Mouse (Mus musculus): Measurements from ENCODE around the gene Chodl. TPM values are rescaled to one million over a fixed set of nuclear protein-coding genes. Genes with fewer than 3 reads are reported as not detected.

Gene Chodl
- polyA plus RNA-seq (2014; fragmentation: Nextera tagmentation; extraction: Ambion mirVana) = 16.0 and 19.7 TPM in 2 replicates

GRCm38 (mm10) chr16:78930382-78931286 is at the start of gene Chodl:
Gene Chodl (plus strand): TSS chr16:78930948.
- 11% methylated on average over 19 of the region's 19 CpGs for WGBS

GRCm38 (mm10) chr16:78922644-78923043 is 8.1 kb upstream of the Chodl start:
- H3K4me2 ChIP-seq (ENCODE audit: low read depth) = no peak overlapping the region
- H3K27ac ChIP-seq (ENCODE audit: low read depth, low read length) = no peak overlapping the region
- 74% methylated on average over 5 of the region's 5 CpGs for WGBS
- no peaks in the 10 kb centered on the region for H3K9me3 ChIP-seq (ENCODE audit: control insufficient read depth, low read length)
- ATAC-seq (ENCODE audit: insufficient read depth, low FRiP score, low TSS enrichment) (no peak), DNase-seq (ENCODE audit: low spot score) (no peak)
- no peak overlapping the region for H3K9ac ChIP-seq (ENCODE audit: low read length)
- H3K4me3 ChIP-seq (ENCODE audit: low read depth, low read length) = no peak overlapping the region
- H3K27me3 ChIP-seq (ENCODE audit: control insufficient read depth, insufficient read depth, low read length) = no peaks in the 10 kb centered on the region
- H3K36me3 ChIP-seq (ENCODE audit: control insufficient read depth, insufficient read depth, low read length) = no peaks in the 10 kb centered on the region
- no peaks in the 10 kb centered on the region for H3K4me1 ChIP-seq (ENCODE audit: control insufficient read depth, insufficient read depth, low read length)

More at GRCm38 (mm10) chr16:78930382-78931286, at the start of gene Chodl:
- no peaks in the 10 kb centered on the region for H3K9me3 ChIP-seq (ENCODE audit: control insufficient read depth, low read length)
- no peaks in the 10 kb centered on the region for H3K4me1 ChIP-seq (ENCODE audit: control insufficient read depth, insufficient read depth, low read length)
- H3K27me3 ChIP-seq (ENCODE audit: control insufficient read depth, insufficient read depth, low read length) = 0 out of 2 replicates have a peak, but pooled peaks cover 2% of the 10 kb centered on the region
- ATAC-seq (ENCODE audit: insufficient read depth, low FRiP score, low TSS enrichment) = peak; percentile 74
- H3K4me2 ChIP-seq (ENCODE audit: low read depth) = peak within 1 kb of the TSS; percentile 71
- H3K27ac ChIP-seq (ENCODE audit: low read depth, low read length) = no peak within 1 kb of the TSS
- H3K9ac ChIP-seq (ENCODE audit: low read length) = peak within 1 kb of the TSS; percentile 45
- DNase-seq (ENCODE audit: low spot score) = peak; percentile 56
- H3K36me3 ChIP-seq (ENCODE audit: control insufficient read depth, insufficient read depth, low read length) = no peaks in the 10 kb centered on the region
- peak within 1 kb of the TSS; percentile 43 for H3K4me3 ChIP-seq (ENCODE audit: low read depth, low read length)

DNA sequence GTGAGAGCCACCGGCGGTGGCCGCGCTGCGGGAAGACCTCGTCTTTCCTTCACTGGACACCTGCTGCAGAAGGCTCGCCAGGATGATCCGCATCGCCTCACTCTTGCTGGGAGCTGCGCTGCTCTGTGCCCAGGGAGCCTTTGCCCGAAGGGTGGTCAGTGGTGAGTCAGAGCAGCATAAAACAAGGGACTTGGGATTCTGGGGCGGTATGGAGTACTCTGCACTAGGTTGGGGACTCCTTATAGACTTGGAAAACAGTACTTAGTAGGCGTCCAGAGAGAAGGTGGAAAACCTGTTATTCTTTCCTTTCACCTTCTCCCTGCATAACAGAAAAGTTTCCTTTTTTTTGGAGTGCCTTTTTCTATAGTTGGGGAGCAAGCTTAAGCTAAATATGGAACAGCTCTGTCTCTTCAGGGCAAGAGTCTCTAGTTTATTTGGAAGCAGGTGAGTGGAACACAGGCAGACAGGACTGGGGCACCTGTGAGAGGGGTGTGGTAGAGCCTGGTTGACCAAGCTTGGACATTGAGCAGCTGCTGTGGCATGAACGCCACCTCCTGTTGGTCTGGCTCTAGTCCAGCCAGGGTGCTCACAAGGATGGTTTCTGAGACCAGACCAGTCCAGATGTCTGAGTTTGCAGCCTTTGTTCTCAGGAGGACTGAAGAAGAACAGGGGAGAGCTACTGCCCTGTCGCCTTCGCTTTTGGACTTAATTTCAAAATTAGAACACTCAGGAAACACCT is 708 bp downstream of the Chodl start:
- peak overlapping the region; percentile 45 for H3K9ac ChIP-seq (ENCODE audit: low read length)
- 0 out of 2 replicates have a peak, but pooled peaks cover 2% of the 10 kb centered on the region for H3K27me3 ChIP-seq (ENCODE audit: control insufficient read depth, insufficient read depth, low read length)
- H3K4me2 ChIP-seq (ENCODE audit: low read depth) = peak overlapping the region; percentile 71
- ATAC-seq (ENCODE audit: insufficient read depth, low FRiP score, low TSS enrichment) (no peak; the same call in 1 of the 2 replicates), DNase-seq (ENCODE audit: low spot score) (peak; percentile 13)
- no peaks in the 10 kb centered on the region for H3K4me1 ChIP-seq (ENCODE audit: control insufficient read depth, insufficient read depth, low read length)
- no peaks in the 10 kb centered on the region for H3K36me3 ChIP-seq (ENCODE audit: control insufficient read depth, insufficient read depth, low read length)
- H3K27ac ChIP-seq (ENCODE audit: low read depth, low read length) = no peak overlapping the region
- 12% methylated on average over 16 of the region's 16 CpGs for WGBS
- H3K4me3 ChIP-seq (ENCODE audit: low read depth, low read length) = peak overlapping the region; percentile 43
- no peaks in the 10 kb centered on the region for H3K9me3 ChIP-seq (ENCODE audit: control insufficient read depth, low read length)

- Histone ChIP-seq H3K4me2 (ENCODE audit: low read depth) (no peak overlapping the region), H3K9me3 (ENCODE audit: control insufficient read depth, low read length) (no peaks in the 10 kb centered on the region), H3K36me3 (ENCODE audit: control insufficient read depth, insufficient read depth, low read length) (no peaks in the 10 kb centered on the region), H3K4me1 (ENCODE audit: control insufficient read depth, insufficient read depth, low read length) (no peaks in the 10 kb centered on the region), H3K9ac (ENCODE audit: low read length) (no peak overlapping the region), H3K4me3 (ENCODE audit: low read depth, low read length) (no peak overlapping the region), H3K27me3 (ENCODE audit: control insufficient read depth, insufficient read depth, low read length) (0 out of 2 replicates have a peak, but pooled peaks cover 2% of the 10 kb centered on the region), H3K27ac (ENCODE audit: low read depth, low read length) (no peak overlapping the region)
- ATAC-seq (ENCODE audit: insufficient read depth, low FRiP score, low TSS enrichment) (no peak), DNase-seq (ENCODE audit: low spot score) (no peak)
- whole genome bisulfite sequencing = 81% methylated on average over 2 of the region's 2 CpGs
Measured at GRCm38 (mm10) chr16:78934298-78934697, 3.5 kb downstream of the Chodl start.

DNA sequence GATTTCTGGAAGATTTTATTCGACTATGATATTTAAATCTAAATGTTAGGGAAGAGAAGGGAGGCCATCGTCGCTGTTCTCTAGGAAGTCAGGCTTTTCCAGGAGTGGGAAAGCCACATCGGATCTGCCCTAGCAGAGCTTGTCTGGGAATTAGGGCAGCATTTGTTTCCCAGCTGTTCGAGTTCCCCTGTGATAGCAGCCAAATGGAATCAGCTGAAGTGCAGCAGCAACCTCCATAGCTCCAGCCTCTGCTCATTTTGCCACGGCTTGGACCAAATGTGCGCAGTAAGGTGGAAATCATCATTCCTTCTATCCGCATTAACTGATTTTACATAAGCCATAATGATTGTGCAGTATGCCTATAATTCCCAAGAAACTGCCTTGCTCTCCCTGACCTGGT is 7.0 kb downstream of the Chodl start:
- H3K9me3 ChIP-seq (ENCODE audit: control insufficient read depth, low read length) = no peaks in the 10 kb centered on the region
- H3K4me3 ChIP-seq (ENCODE audit: low read depth, low read length) = no peak overlapping the region
- H3K36me3 ChIP-seq (ENCODE audit: control insufficient read depth, insufficient read depth, low read length) = no peaks in the 10 kb centered on the region
- 70% methylated on average over 8 of the region's 8 CpGs for WGBS
- no peak overlapping the region for H3K4me2 ChIP-seq (ENCODE audit: low read depth)
- no peak overlapping the region for H3K27ac ChIP-seq (ENCODE audit: low read depth, low read length)
- no peaks in the 10 kb centered on the region for H3K27me3 ChIP-seq (ENCODE audit: control insufficient read depth, insufficient read depth, low read length)
- H3K4me1 ChIP-seq (ENCODE audit: control insufficient read depth, insufficient read depth, low read length) = no peaks in the 10 kb centered on the region
- no peak for DNase-seq (ENCODE audit: low spot score)
- H3K9ac ChIP-seq (ENCODE audit: low read length) = no peak overlapping the region
- no peak for ATAC-seq (ENCODE audit: insufficient read depth, low FRiP score, low TSS enrichment)

GRCm38 (mm10) chr16:78950359-78950758 is 19.6 kb downstream of the Chodl start:
- H3K4me3 ChIP-seq (ENCODE audit: low read depth, low read length) = no peak overlapping the region
- ATAC-seq (ENCODE audit: insufficient read depth, low FRiP score, low TSS enrichment) = no peak
- H3K4me1 ChIP-seq (ENCODE audit: control insufficient read depth, insufficient read depth, low read length) = no peaks in the 10 kb centered on the region
- DNase-seq (ENCODE audit: low spot score) = no peak
- H3K4me2 ChIP-seq (ENCODE audit: low read depth) = no peak overlapping the region
- no peaks in the 10 kb centered on the region for H3K9me3 ChIP-seq (ENCODE audit: control insufficient read depth, low read length)
- WGBS = 88% methylated on average over 4 of the region's 4 CpGs
- H3K36me3 ChIP-seq (ENCODE audit: control insufficient read depth, insufficient read depth, low read length) = no peaks in the 10 kb centered on the region
- H3K9ac ChIP-seq (ENCODE audit: low read length) = no peak overlapping the region
- no peaks in the 10 kb centered on the region for H3K27me3 ChIP-seq (ENCODE audit: control insufficient read depth, insufficient read depth, low read length)
- H3K27ac ChIP-seq (ENCODE audit: low read depth, low read length) = no peak overlapping the region

GRCm38 (mm10) chr16:78957434-78957833 is 26.7 kb downstream of the Chodl start:
- WGBS = 70% methylated on average over 2 of the region's 2 CpGs
- Histone ChIP-seq H3K4me2 (ENCODE audit: low read depth) (no peak overlapping the region), H3K4me3 (ENCODE audit: low read depth, low read length) (no peak overlapping the region), H3K4me1 (ENCODE audit: control insufficient read depth, insufficient read depth, low read length) (no peaks in the 10 kb centered on the region), H3K9ac (ENCODE audit: low read length) (no peak overlapping the region), H3K27ac (ENCODE audit: low read depth, low read length) (no peak overlapping the region), H3K27me3 (ENCODE audit: control insufficient read depth, insufficient read depth, low read length) (no peaks in the 10 kb centered on the region), H3K36me3 (ENCODE audit: control insufficient read depth, insufficient read depth, low read length) (no peaks in the 10 kb centered on the region), H3K9me3 (ENCODE audit: control insufficient read depth, low read length) (no peaks in the 10 kb centered on the region)
- ATAC-seq (ENCODE audit: insufficient read depth, low FRiP score, low TSS enrichment) (no peak), DNase-seq (ENCODE audit: low spot score) (no peak)

DNA sequence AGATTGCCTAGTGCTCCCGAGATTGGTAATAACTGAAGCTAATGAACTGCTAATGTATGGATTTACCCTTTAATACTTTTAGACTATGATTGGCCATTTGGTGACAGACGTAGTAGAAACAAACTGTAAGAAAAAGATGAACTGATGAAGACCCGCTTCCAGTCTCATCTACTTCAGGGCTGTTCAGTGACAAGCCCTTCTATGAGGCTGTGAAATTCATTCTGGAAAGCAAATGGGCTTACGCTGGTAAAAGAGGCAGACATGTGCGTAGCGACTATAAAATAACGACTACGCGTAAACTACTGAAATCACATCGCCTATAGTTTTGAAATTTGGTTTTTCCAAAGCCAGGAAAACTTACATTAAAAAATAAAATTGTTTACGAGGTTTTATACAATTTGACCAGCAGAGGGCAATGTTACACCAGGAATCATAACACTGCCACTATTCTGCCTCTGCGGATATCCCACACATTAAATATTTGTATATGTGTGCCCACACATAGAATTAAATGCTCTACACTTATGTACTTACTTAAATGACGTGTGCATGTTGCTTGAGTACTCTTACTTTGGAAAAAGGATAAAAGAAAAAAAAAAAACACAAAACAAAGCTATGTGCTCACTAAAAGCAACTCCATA is 38.5 kb downstream of the Chodl start:
- 36% methylated on average over 13 of the region's 13 CpGs for WGBS
- DNase-seq (ENCODE audit: low spot score) (no peak), ATAC-seq (ENCODE audit: insufficient read depth, low FRiP score, low TSS enrichment) (no peak)
- Histone ChIP-seq H3K9ac (ENCODE audit: low read length) (no peak overlapping the region), H3K9me3 (ENCODE audit: control insufficient read depth, low read length) (no peaks in the 10 kb centered on the region), H3K27ac (ENCODE audit: low read depth, low read length) (no peak overlapping the region), H3K4me1 (ENCODE audit: control insufficient read depth, insufficient read depth, low read length) (no peaks in the 10 kb centered on the region), H3K27me3 (ENCODE audit: control insufficient read depth, insufficient read depth, low read length) (no peaks in the 10 kb centered on the region), H3K36me3 (ENCODE audit: control insufficient read depth, insufficient read depth, low read length) (no peaks in the 10 kb centered on the region), H3K4me3 (ENCODE audit: low read depth, low read length) (no peak overlapping the region), H3K4me2 (ENCODE audit: low read depth) (no peak overlapping the region)

Data from neural tube, embryonic 11.5 days (tissue).